Mouse (Mus musculus): ENCODE measurements around the gene Trip11. TPM values are rescaled to one million over a fixed set of nuclear protein-coding genes. Genes with fewer than 3 reads are reported as not detected.
"Not testable (repeated sequence)": the region's sequence is repeated elsewhere in the genome, so short reads cannot be mapped to it uniquely, and the experiment has no call there.

Trip11 gene
- polyA plus RNA-seq (2015; fragmentation: Nextera tagmentation; extraction: Ambion mirVana): 16.4 and 22.1 TPM in 2 replicates

DNA sequence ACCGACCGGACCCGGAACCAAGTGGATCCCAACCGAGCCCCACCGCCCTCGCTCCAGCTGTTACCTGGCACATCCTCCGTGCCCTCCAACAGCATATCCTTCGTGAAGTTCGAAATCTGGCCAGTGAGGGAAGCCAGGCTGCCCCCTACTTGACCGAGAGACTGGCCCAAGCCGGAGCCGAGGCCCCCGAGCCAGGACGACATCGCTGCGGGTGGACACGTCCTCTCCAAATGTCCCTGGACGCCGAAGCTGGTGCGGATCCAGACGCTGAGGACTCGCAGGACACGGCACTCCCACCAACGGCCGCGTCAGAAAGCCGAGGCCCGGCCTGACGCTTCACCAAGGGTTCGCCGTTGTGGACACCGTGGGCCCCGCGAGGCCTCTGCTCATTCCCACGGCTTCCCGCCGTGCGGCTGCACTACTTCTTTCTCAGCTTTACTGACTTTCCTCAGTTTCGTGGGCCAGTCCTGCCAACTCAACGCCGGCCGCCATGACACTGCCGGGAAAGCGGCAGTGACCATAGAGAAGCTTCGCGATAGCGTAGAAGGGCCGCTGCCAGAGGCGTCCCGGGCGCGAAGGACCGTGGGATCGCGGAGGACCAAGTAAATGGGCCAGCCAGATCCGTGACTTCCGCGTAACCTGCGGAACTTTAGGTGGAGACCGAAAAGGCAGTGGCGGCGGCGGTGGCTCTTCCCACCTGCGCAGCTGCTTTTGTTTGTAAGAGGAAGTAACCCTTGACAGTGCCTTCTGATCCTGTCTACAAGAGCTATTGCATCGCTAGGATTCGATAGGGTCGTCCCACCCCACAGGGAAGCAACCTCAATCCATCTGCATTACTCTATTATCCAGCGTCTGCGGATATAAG lies at the start of gene Trip11:
Gene Trip11 (minus strand): TSS at position 642 of the 865 bp plus-strand sequence.
- WGBS: 0% methylated on average over 69 of the region's 69 CpGs
- peaks cover 14% of the 10 kb centered on the region for H3K4me1 ChIP-seq (ENCODE audit: control insufficient read depth, insufficient read depth, low read length)
- no peaks in the 10 kb centered on the region for H3K9me3 ChIP-seq (replicated peaks; ENCODE audit: control insufficient read depth, low read length, poor library complexity, severe bottlenecking)
- ATAC-seq: peak; percentile 98
- peak within 1 kb of the TSS; percentile 91 for H3K9ac ChIP-seq (ENCODE audit: low read depth, low read length)
- H3K27ac ChIP-seq (ENCODE audit: low read length): peak within 1 kb of the TSS; percentile 81
- peak within 1 kb of the TSS; percentile 66 for H3K4me3 ChIP-seq (ENCODE audit: low read depth, low read length)
- no peaks in the 10 kb centered on the region for H3K27me3 ChIP-seq (ENCODE audit: control insufficient read depth, insufficient read depth, low read depth, low read length)
- peaks cover 5% of the 10 kb centered on the region; the same call in 1 of the 2 replicates for H3K36me3 ChIP-seq (ENCODE audit: control insufficient read depth, insufficient read depth, low read length)
- H3K4me2 ChIP-seq (ENCODE audit: low read length): peak within 1 kb of the TSS; percentile 69

GRCm38 (mm10) chr12:101958960-101959780 lies 46.1 kb upstream of the Trip11 start:
- H3K4me1 ChIP-seq (ENCODE audit: control insufficient read depth, insufficient read depth, low read length): peaks cover 13% of the 10 kb centered on the region
- not testable (repeated sequence) for H3K27me3 ChIP-seq (ENCODE audit: control insufficient read depth, insufficient read depth, low read depth, low read length); H3K27ac ChIP-seq (ENCODE audit: low read length); H3K9me3 ChIP-seq (replicated peaks; ENCODE audit: control insufficient read depth, low read length, poor library complexity, severe bottlenecking); H3K4me2 ChIP-seq (ENCODE audit: low read length); H3K36me3 ChIP-seq (ENCODE audit: control insufficient read depth, insufficient read depth, low read length); H3K4me3 ChIP-seq (ENCODE audit: low read depth, low read length); H3K9ac ChIP-seq (ENCODE audit: low read depth, low read length)
- ATAC-seq: peak; percentile 12; the same call in 1 of the 2 replicates
- 95% methylated on average over 5 of the region's 5 CpGs for whole genome bisulfite sequencing

DNA sequence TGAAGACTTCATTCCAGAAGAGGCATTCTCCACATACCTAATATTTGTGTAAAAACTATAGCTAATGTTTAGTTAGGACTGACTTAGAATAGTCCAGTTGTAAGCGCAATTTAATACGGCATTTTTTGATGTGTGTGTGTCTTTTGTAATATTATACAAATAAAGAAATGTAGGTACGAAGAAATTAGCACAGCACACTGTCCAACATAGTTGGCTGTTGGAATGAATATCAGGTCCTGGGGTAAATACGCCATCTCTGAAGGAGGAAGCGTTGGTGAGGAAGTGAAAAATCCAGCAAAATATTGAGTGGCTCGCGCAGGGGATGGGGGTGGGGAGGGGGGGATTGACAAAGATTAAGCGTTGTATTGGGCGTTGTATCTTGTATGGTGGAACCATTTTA lies 45.5 kb upstream of the Trip11 start:
- Histone ChIP-seq H3K9me3 (replicated peaks; ENCODE audit: control insufficient read depth, low read length, poor library complexity, severe bottlenecking) (no peaks in the 10 kb centered on the region), H3K4me3 (ENCODE audit: low read depth, low read length) (peak overlapping the region; percentile 65), H3K9ac (ENCODE audit: low read depth, low read length) (no peak overlapping the region), H3K36me3 (ENCODE audit: control insufficient read depth, insufficient read depth, low read length) (no peaks in the 10 kb centered on the region), H3K27ac (ENCODE audit: low read length) (no peak overlapping the region), H3K4me2 (ENCODE audit: low read length) (peak overlapping the region; percentile 34), H3K27me3 (ENCODE audit: control insufficient read depth, insufficient read depth, low read depth, low read length) (no peaks in the 10 kb centered on the region), H3K4me1 (ENCODE audit: control insufficient read depth, insufficient read depth, low read length) (peaks cover 13% of the 10 kb centered on the region)
- ATAC-seq: peak; percentile 33; the same call in 1 of the 2 replicates
- 59% methylated on average over 9 of the region's 9 CpGs for WGBS

DNA sequence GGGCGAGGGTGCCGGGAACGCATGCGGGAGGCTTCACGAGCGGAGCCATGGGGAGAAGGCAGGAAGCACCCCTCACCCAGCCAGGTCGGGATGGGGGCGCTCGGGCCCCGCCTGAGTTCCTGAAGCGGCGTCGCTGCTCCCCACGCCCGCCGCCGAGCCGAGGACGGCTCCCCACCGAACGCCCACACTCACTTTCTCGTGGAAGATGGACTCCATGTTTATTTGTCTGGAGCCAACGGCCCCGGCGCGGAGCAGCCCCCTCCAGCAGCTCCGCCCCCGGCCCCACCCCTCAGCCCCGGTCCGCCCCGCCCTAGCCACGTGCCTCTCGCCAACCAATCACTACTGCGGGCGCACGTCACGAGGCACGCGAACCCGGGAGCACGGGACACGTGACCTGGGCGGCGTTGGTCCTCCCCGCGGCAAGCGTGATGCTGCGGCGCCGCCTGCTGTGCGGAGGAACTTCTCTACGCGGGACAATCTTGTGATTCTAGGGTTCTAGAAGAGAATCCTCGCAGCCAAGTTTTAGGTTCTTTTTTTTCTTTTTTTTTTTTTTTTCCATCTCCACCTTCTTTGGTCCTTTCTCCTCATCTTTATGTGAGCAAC lies 45.0 kb upstream of the Trip11 start, which contains the start of gene Atxn3:
Gene Atxn3 (minus strand): TSS at position 305 of the 603 bp plus-strand sequence.
- peaks cover 13% of the 10 kb centered on the region for H3K4me1 ChIP-seq (ENCODE audit: control insufficient read depth, insufficient read depth, low read length)
- no peaks in the 10 kb centered on the region for H3K27me3 ChIP-seq (ENCODE audit: control insufficient read depth, insufficient read depth, low read depth, low read length)
- peak within 1 kb of the TSS; percentile 75 for H3K27ac ChIP-seq (ENCODE audit: low read length)
- H3K4me3 ChIP-seq (ENCODE audit: low read depth, low read length): peak within 1 kb of the TSS; percentile 65
- peak; percentile 97 for ATAC-seq
- H3K9me3 ChIP-seq (replicated peaks; ENCODE audit: control insufficient read depth, low read length, poor library complexity, severe bottlenecking): no peaks in the 10 kb centered on the region
- peak within 1 kb of the TSS; percentile 85 for H3K9ac ChIP-seq (ENCODE audit: low read depth, low read length)
- WGBS: under 1% methylated on average over 45 of the region's 54 CpGs
- H3K36me3 ChIP-seq (ENCODE audit: control insufficient read depth, insufficient read depth, low read length): no peaks in the 10 kb centered on the region
- H3K4me2 ChIP-seq (ENCODE audit: low read length): peak within 1 kb of the TSS; percentile 56

DNA sequence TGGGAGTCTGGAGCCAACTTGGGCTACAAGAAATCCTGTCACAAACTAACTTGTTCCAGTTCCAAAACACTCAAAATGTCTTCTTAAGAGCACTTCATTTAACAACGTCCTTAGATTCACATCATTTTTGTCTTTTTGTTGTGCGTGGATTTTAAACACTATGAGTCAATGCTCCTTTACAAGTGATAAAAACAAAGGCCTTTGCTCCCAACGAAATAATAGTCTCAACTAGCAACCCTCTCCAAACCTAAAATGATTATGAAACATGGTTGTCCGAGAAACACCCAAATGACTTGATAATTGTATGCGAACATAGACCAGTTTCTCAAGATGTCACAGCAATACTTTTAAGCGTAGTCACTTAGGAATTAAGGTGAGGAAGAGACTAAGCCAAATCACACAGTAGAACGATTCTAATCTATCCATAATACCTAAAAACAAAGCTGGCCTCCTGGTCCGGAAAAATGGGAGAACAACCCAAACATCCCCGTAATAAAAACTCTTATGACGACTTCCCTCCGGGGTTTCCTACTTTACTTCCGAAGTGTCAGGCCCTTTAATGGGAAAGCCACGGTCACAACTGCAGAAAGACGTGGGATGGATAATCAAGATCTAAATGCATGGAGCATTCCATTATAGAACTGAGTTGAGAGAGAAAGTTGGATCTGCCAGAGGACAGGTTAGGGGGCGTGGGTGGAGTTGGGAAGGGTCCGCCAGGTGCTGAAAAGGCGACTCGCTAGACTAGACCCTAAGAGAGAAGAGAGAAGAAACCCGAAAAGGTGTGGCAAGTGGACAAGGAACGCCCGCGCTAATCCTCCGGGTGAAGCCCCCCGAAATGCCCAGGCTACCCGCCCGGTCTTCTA lies 44.2 kb upstream of the Trip11 start:
- WGBS: 12% methylated on average over 26 of the region's 26 CpGs
- H3K4me1 ChIP-seq (ENCODE audit: control insufficient read depth, insufficient read depth, low read length): peaks cover 13% of the 10 kb centered on the region
- ATAC-seq: no peak
- H3K36me3 ChIP-seq (ENCODE audit: control insufficient read depth, insufficient read depth, low read length): no peaks in the 10 kb centered on the region
- H3K4me3 ChIP-seq (ENCODE audit: low read depth, low read length): peak overlapping the region; percentile 65
- peak overlapping the region; percentile 85 for H3K9ac ChIP-seq (ENCODE audit: low read depth, low read length)
- H3K9me3 ChIP-seq (replicated peaks; ENCODE audit: control insufficient read depth, low read length, poor library complexity, severe bottlenecking): no peaks in the 10 kb centered on the region
- H3K27ac ChIP-seq (ENCODE audit: low read length): peak overlapping the region; percentile 75
- no peaks in the 10 kb centered on the region for H3K27me3 ChIP-seq (ENCODE audit: control insufficient read depth, insufficient read depth, low read depth, low read length)
- peak overlapping the region; percentile 56 for H3K4me2 ChIP-seq (ENCODE audit: low read length)

- H3K27me3 ChIP-seq (ENCODE audit: control insufficient read depth, insufficient read depth, low read depth, low read length); H3K36me3 ChIP-seq (ENCODE audit: control insufficient read depth, insufficient read depth, low read length); H3K4me3 ChIP-seq (ENCODE audit: low read depth, low read length); H3K27ac ChIP-seq (ENCODE audit: low read length); H3K9ac ChIP-seq (ENCODE audit: low read depth, low read length); H3K9me3 ChIP-seq (replicated peaks; ENCODE audit: control insufficient read depth, low read length, poor library complexity, severe bottlenecking); H3K4me2 ChIP-seq (ENCODE audit: low read length); ATAC-seq: not testable (repeated sequence)
- H3K4me1 ChIP-seq (ENCODE audit: control insufficient read depth, insufficient read depth, low read length): peaks cover 13% of the 10 kb centered on the region
- whole genome bisulfite sequencing: 96% methylated on average over 8 of the region's 8 CpGs
Measured at GRCm38 (mm10) chr12:101955821-101956220, 42.8 kb upstream of the Trip11 start.

DNA sequence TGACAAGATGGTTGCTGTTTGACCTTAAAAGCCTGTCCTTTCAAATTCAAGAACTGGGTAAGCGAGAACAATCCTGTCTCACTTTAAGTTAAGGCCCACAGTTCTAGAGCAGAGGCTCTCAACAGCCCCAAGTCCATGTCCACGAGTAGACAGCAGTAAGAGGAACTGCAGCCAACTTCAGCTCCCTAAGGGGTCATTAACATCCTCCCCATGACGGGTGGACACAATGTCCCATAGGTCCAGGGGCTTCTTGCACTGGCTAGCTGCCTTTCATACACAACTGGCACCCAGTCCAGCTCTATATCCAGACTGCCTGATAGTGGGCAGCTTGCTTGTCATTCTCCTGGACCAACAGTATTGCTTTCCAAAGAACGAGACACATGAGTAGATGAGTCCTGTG lies 35.7 kb upstream of the Trip11 start:
- 76% methylated on average over 4 of the region's 4 CpGs for WGBS
- H3K4me2 ChIP-seq (ENCODE audit: low read length): no peak overlapping the region
- H3K4me3 ChIP-seq (ENCODE audit: low read depth, low read length): no peak overlapping the region
- H3K9me3 ChIP-seq (replicated peaks; ENCODE audit: control insufficient read depth, low read length, poor library complexity, severe bottlenecking): no peaks in the 10 kb centered on the region
- H3K27ac ChIP-seq (ENCODE audit: low read length): no peak overlapping the region
- ATAC-seq: no peak
- peaks cover 20% of the 10 kb centered on the region for H3K36me3 ChIP-seq (ENCODE audit: control insufficient read depth, insufficient read depth, low read length)
- H3K27me3 ChIP-seq (ENCODE audit: control insufficient read depth, insufficient read depth, low read depth, low read length): no peaks in the 10 kb centered on the region
- H3K4me1 ChIP-seq (ENCODE audit: control insufficient read depth, insufficient read depth, low read length): no peaks in the 10 kb centered on the region
- H3K9ac ChIP-seq (ENCODE audit: low read depth, low read length): no peak overlapping the region

DNA sequence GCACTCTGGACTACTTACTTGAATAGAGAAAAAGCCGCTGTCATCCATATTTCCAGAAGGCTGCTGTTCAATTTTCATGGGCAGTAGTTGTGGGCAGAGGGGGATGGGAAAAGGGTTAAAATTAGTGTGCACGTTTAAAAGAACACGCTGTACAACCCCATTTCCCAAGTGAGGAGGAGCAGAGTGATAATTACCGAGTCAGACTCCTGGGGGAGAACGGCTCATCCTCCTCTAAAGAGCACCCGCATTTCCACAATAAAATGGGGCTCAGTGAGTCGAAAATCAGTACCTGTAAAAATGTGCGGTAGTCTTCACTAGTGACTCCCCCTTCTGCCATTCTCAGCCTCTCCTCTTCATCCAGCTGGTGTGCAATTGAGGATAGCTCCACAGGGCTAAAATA lies 34.9 kb upstream of the Trip11 start:
- Histone ChIP-seq H3K9ac (ENCODE audit: low read depth, low read length) (no peak overlapping the region), H3K27ac (ENCODE audit: low read length) (no peak overlapping the region), H3K36me3 (ENCODE audit: control insufficient read depth, insufficient read depth, low read length) (peaks cover 20% of the 10 kb centered on the region), H3K4me2 (ENCODE audit: low read length) (no peak overlapping the region), H3K9me3 (replicated peaks; ENCODE audit: control insufficient read depth, low read length, poor library complexity, severe bottlenecking) (no peaks in the 10 kb centered on the region), H3K4me3 (ENCODE audit: low read depth, low read length) (no peak overlapping the region), H3K27me3 (ENCODE audit: control insufficient read depth, insufficient read depth, low read depth, low read length) (no peaks in the 10 kb centered on the region), H3K4me1 (ENCODE audit: control insufficient read depth, insufficient read depth, low read length) (no peaks in the 10 kb centered on the region)
- no peak for ATAC-seq
- WGBS: 90% methylated on average over 8 of the region's 8 CpGs

Data from midbrain, embryonic 16.5 days (tissue).